Mouse (Mus musculus) adrenal gland, postnatal 36 days (tissue): ENCODE data around the gene Rbfox3. TPM values are rescaled to one million over a fixed set of nuclear protein-coding genes. Genes with fewer than 3 reads are reported as not detected.
A peak's percentile ranks its signal among the peaks of the same experiment; 100 is the strongest.

ENCODE experiments used
- DNase-seq, 2 experiments: peaks; one replicate each; pipeline ENCODE4 v3.0.0; 2021; ENCODE audit warnings: mixed read lengths in 1 of 2
- total RNA-seq, 2 experiments: library from RNA; stranded (reverse); gene quantifications; 2 replicates each; pipeline ENCODE4 v1.2.3; 2021

Rbfox3 gene
- total RNA-seq, 2 experiments from 2014 or later: 5.5 to 6.0 TPM

GRCm38 (mm10) chr11:118663305-118663704, 248.1 kb downstream of the Rbfox3 start:
- DNase-seq: no peak

- peak in 1 of 2 experiments; percentile 14 for DNase-seq
Measured at GRCm38 (mm10) chr11:118659305-118659704, 252.1 kb downstream of the Rbfox3 start.

- DNase-seq: no peak
Measured at GRCm38 (mm10) chr11:118655833-118656232, 255.6 kb downstream of the Rbfox3 start.

DNA sequence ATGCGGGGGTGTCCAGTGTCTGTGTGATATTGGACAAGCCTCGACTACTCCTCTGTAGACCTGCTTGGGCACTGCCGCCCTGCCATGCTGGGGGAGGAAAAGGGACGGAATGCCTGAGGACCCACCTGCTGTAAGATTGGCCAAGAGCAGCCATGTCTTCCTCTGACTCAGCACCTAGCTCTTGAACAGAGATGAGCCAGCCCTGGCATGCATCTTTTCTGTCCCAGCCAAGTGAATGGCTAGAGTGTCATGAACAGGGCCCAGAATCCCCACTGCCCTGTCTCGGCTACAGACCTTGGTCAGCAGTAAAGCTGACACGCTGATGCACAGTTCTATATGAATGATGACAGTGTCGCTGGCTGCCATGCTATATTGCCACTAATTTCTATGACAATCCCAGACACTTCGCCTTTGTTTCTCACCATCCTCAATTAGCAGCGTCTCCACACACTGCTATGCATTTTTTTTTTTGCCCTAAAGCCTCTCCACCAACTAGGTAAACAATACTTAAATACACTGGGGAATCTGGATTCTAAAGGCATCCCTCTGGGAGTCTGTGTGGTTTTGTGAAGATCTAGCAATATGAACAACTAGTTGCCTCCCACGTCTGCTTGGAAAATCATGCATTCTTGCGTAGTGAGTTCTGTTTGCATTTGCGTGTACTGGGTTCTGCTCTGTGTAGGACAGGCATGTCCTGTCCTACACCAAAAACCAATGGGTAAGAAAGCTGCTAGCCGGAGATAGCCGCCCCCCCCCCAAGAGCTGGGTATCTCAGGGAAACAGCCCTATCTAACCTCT, 257.7 kb downstream of the Rbfox3 start:
- DNase-seq: no peak

GRCm38 (mm10) chr11:118652401-118653240, 258.8 kb downstream of the Rbfox3 start:
- DNase-seq: no peak

- peak; percentile 53 to 71 for DNase-seq
Measured at GRCm38 (mm10) chr11:118648369-118648768, 263.0 kb downstream of the Rbfox3 start.

DNA sequence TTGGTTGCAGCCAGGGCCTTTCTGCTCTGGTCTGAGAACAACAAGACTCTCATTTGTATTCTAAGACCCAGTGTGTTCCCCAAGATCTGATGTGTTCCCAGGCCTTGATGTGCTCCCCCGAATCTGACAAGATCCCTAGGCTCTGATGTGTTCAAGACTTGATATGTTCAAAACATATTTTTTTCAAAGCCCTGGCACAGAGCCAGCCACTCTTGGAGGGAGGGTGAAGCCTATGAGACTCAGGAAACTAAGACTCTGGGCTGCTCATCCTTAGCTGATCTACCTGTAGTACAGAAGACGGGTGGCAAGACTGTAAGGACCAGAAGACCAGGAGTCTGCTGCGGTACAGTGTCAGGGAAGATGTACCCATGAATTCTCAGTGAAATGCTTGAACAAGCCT, 264.5 kb downstream of the Rbfox3 start:
- no peak for DNase-seq

DNA sequence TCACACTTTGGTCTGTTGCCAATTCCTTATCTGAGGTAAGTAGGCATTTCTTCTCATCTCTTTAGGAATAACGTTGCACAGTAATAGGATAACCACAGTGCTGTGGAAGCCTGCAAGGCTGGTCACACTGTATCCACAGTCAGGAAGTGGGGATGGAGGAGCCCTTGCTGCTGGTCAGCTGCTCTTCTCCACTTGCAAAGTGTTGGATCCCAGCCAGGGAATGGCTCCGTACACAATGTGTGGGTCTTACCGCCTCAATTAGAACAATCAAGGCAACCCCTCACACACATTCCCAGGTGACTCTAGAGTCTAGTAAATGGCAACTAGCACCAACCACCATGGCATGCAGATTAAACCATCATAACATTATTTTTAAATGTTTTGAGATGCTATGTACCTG, 266.2 kb downstream of the Rbfox3 start:
- no peak for DNase-seq

DNA sequence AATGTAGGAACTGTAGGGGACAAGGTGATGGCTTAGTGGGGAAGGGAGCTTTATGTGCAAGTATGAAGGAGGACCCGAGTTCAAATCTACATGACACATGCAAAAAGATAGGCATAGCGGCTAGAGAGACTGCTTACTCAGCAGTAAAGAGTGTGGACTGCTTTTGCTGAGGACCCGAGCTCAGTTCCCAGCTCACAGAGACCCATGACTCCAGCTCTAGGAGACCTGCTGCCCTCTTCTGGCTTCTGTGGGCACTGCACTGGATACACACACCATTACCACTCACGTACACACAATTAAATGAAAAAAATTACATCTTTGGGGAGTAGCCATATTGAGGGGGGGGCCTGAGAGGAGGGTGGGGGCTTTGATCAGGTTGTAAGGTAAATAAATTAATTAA, 270.7 kb downstream of the Rbfox3 start:
- DNase-seq: no peak

- DNase-seq: no peak
Measured at GRCm38 (mm10) chr11:118637718-118638117, 273.7 kb downstream of the Rbfox3 start.

- peak; percentile 3 to 22 for DNase-seq
Measured at GRCm38 (mm10) chr11:118634647-118635046, 276.8 kb downstream of the Rbfox3 start.

DNA sequence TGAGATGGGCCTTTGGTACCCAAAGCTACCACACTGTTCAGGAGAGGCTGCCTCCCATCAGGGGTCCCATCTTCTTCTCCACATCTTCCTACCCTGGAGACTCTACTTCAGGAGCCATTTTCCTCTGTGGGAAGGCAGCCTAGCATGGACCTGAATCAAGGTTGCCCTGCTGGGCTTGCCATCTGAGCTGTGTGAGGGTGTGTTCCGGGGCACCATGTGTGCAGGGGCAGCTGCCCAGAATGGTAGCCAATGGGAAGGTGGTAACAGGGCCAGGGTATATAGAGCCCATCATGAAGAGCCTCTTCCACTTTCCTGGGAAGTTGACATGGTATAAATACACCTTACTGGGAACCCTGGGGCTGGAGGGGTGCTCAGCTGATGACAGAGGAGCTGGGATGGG, 281.7 kb downstream of the Rbfox3 start:
- DNase-seq: no peak

- DNase-seq: no peak
Measured at GRCm38 (mm10) chr11:118627541-118627940, 283.9 kb downstream of the Rbfox3 start.

- DNase-seq: no peak
Measured at GRCm38 (mm10) chr11:118620869-118621268, 290.5 kb downstream of the Rbfox3 start.

- DNase-seq: no peak
Measured at GRCm38 (mm10) chr11:118614126-118614525, 297.3 kb downstream of the Rbfox3 start.

DNA sequence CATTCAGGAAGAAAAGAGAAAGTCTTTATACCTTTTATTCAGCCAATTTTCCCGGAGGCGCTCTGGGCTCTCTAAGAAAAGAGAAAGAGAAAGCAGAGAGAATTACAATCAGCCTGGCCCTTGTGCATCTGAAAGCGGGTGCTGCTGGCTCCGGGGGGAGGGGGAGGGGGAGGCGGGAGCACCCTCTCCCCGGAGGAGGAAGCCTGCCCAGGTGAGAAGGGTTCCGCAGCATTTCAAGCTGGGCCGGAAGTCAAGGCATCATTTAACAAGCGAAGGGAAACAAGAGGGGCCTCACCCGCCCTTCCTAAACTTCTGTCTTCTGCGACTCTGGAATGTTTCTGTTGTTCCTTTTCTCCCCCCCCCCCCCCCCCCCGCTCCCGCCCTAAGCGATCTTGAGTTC, 301.3 kb downstream of the Rbfox3 start:
- DNase-seq: no peak

GRCm38 (mm10) chr11:118609236-118610000, 302.0 kb downstream of the Rbfox3 start:
- no peak for DNase-seq

- DNase-seq: no peak
Measured at GRCm38 (mm10) chr11:118607927-118608326, 303.5 kb downstream of the Rbfox3 start.

DNA sequence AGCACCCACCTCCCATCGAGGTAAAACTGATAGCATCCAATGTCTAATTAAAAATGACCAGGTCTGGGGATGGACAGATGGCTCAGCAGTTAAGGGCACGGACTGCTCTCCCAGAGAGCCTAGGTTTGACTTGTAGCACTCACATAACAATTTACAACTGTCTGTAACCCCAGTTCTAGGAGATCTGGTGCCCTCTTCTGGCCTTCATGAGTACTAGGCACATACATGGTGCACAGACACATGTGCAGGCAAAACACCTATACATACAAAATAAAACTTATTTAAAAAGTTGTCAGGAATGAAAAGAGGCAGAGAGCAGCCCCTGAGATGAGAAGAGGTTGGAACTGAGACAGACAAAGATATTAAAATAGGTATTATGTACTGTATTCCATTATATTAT, 305.8 kb downstream of the Rbfox3 start:
- DNase-seq: no peak

DNA sequence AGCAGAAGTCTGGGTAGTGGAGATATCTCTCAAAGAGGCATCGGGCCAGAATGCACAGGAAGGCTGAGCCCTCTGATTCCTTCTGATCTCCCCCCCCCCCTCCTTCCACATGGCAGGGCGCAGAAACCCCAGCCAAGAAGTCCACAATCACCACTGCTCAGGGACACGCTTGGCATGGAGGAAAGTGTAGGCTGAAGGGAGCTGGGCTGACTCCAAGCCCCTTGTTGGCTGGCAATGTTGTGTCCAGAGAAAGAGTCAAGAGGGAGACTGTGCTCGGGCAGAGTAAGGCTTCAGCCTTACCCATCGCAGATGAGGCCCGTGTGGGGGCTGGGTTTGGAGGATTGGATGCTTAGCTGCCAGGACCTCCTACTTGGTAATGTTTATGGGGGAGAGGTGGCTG, 307.2 kb downstream of the Rbfox3 start:
- DNase-seq: no peak

DNA sequence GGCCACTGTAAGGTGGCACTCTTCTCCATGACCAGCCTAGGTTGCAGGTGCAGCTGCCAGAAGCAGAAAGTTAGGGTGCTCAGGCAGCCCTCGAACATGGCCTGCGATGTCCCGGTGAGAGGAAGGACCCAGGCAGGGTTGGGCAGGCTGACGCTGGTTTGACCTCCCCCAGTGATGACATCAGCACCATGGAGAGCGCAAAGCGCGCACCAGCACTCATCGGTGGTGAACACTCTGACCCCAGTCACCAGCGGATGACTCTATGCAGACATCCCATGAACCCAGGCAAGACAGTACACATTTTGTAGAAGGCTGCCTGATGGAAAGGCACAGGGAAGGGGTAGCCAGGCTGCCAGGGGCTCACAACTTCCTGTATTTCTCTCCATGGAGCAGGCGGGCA, 308.3 kb downstream of the Rbfox3 start:
- DNase-seq: peak; percentile 37 to 45

GRCm38 (mm10) chr11:118601484-118601883, 309.9 kb downstream of the Rbfox3 start:
- no peak for DNase-seq

- DNase-seq: no peak
Measured at GRCm38 (mm10) chr11:118600168-118600567, 311.2 kb downstream of the Rbfox3 start.
